Mouse (Mus musculus): ENCODE data around the gene Jmjd7. TPM values are rescaled to one million over a fixed set of nuclear protein-coding genes. Genes with fewer than 3 reads are reported as not detected.

Jmjd7 gene
- polyA plus RNA-seq, 1 experiment from 2014 or later: 6.0 TPM

Small RNA genes lying within 50 kb of the gene (microRNA-seq; reads per million reads assigned to microRNA genes)
- not detected for gene Mir7665

Other genes starting within 250 kb of the Jmjd7 start
- gene Rpap1, start 239.9 kb upstream of the Jmjd7 start, polyA plus RNA-seq (2015; fragmentation: Nextera tagmentation; extraction: Ambion mirVana): 9.1 and 9.9 TPM in 2 replicates
- 1.1 TPM in 2 replicates for gene Tyro3, start 229.8 kb upstream of the Jmjd7 start, polyA plus RNA-seq (2015; fragmentation: Nextera tagmentation; extraction: Ambion mirVana)
- 5.3 and 5.5 TPM in 2 replicates for gene Mga, start 130.3 kb upstream of the Jmjd7 start, polyA plus RNA-seq (2015; fragmentation: Nextera tagmentation; extraction: Ambion mirVana)
- 0.22 and 0.24 TPM in 2 replicates for gene Mapkbp1, start 54.8 kb upstream of the Jmjd7 start, polyA plus RNA-seq (2015; fragmentation: Nextera tagmentation; extraction: Ambion mirVana)
- gene Gm28042, start within 50 bp of the Jmjd7 start, polyA plus RNA-seq (2015; fragmentation: Nextera tagmentation; extraction: Ambion mirVana): 0.43 and 0.54 TPM in 2 replicates
- 0.08 and 0.21 TPM in 2 replicates for gene Pla2g4b, start 5.9 kb downstream of the Jmjd7 start, polyA plus RNA-seq (2015; fragmentation: Nextera tagmentation; extraction: Ambion mirVana)
- gene Ehd4, start 127.1 kb downstream of the Jmjd7 start, polyA plus RNA-seq (2015; fragmentation: Nextera tagmentation; extraction: Ambion mirVana): 23.4 and 29.0 TPM in 2 replicates
- gene Pla2g4e, start 217.9 kb downstream of the Jmjd7 start, polyA plus RNA-seq (2015; fragmentation: Nextera tagmentation; extraction: Ambion mirVana): 0.02 TPM in 1 of 2 replicates, not detected in the other

Measured in liver, embryonic 15.5 days (tissue).